Mouse (Mus musculus): ENCODE data around the gene Ccdc160. TPM values are rescaled to one million over a fixed set of nuclear protein-coding genes. Genes with fewer than 3 reads are reported as not detected.

The Ccdc160 gene
- not detected in 2 replicates for polyA plus RNA-seq (2012; rRNA removed)

DNA sequence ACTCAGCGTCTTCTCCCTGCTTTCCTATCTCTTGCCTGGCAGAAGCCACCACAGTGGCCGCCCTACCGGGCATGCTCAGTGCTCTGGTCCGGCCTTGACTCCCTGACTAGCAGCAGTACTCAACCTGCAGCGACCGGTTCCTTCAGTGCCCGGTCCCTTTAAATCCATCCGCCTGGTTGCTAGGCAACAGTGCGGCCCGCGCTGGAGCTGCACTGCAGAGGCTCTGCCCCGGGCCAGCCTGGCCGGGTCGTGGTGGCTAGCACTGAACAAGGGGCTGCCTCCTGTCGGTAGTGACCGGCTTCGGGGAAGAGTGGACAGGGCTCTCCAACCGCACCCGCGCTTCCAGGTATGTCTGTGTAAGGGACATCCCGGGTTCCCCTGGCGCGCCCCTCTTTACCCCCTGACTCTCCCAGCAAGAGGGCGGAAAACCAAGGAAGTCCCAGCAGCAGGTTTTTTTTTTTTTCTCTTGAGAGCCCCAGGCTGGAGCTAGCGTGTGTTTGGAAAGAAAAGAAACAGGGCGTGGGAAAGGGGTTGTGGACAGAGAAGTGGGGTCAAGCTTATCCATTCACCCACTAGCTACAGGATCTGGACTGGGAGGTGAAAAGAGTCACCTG lies at the start of gene Ccdc160:
Gene Ccdc160 (plus strand): TSS at position 221 of the 614 bp plus-strand sequence.
- Histone ChIP-seq H3K27ac (ENCODE audit: control insufficient read depth, insufficient read depth, low read length) (no peak within 1 kb of the TSS), H3K4me1 (replicated peaks; ENCODE audit: control insufficient read depth, insufficient read depth, low read length) (no peaks in the 10 kb centered on the region), H3K27me3 (ENCODE audit: control insufficient read depth, insufficient read depth, low read length) (no peaks in the 10 kb centered on the region), H3K4me3 (ENCODE audit: control insufficient read depth, insufficient read depth, low read length) (no peak within 1 kb of the TSS), H3K36me3 (ENCODE audit: control insufficient read depth, insufficient read depth, low read length) (no peaks in the 10 kb centered on the region)
- DNase-seq, result no peak
- 27% methylated on average over 26 of the region's 26 CpGs for WGBS
- TF ChIP-seq POLR2A (IDR thresholded peaks at IDR 0.05; ENCODE audit: control insufficient read depth, extremely low read depth, insufficient read depth, low read length, poor library complexity) (no peak), CTCF (IDR thresholded peaks at IDR 0.05; ENCODE audit: borderline replicate concordance, control insufficient read depth, extremely low read depth, insufficient read depth, low read length, poor library complexity) (no peak)

DNA sequence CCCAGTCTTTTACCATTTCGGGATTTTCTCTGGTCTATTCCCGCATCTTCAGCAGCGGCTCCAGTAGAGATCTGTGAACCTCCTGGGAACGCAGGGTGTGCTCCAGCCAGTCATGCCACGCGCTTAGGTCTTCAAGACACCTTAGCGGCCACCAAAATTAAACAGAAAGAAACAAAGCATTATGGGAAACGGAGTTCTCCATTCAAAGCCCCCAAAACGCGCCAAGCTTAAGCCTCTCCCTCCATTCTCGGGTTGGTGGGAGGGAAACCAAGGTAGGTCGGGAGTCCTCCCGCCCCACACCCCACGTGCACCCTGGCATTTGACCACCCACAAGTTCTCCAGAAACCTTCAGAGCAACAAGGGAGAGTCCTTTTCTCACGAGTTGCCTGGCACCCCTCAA lies 47.2 kb upstream of the Ccdc160 start:
- no peaks in the 10 kb centered on the region for H3K36me3 ChIP-seq (ENCODE audit: control insufficient read depth, insufficient read depth, low read length)
- WGBS, result 1% methylated on average over 15 of the region's 15 CpGs
- H3K4me3 ChIP-seq (ENCODE audit: control insufficient read depth, insufficient read depth, low read length), result peak overlapping the region; percentile 93
- no peak for TF ChIP-seq CTCF (IDR thresholded peaks at IDR 0.05; ENCODE audit: borderline replicate concordance, control insufficient read depth, extremely low read depth, insufficient read depth, low read length, poor library complexity)
- TF ChIP-seq POLR2A (IDR thresholded peaks at IDR 0.05; ENCODE audit: control insufficient read depth, extremely low read depth, insufficient read depth, low read length, poor library complexity), result no peak
- H3K27me3 ChIP-seq (ENCODE audit: control insufficient read depth, insufficient read depth, low read length), result no peaks in the 10 kb centered on the region
- DNase-seq, result peak; percentile 29
- peak overlapping the region; percentile 2; the same call in 1 of the 2 replicates for H3K27ac ChIP-seq (ENCODE audit: control insufficient read depth, insufficient read depth, low read length)
- H3K4me1 ChIP-seq (replicated peaks; ENCODE audit: control insufficient read depth, insufficient read depth, low read length), result peaks cover 5% of the 10 kb centered on the region

GRCm38 (mm10) chrX:52744201-52745051 lies 46.6 kb upstream of the Ccdc160 start:
- peak; percentile 60 for DNase-seq
- TF ChIP-seq POLR2A (IDR thresholded peaks at IDR 0.05; ENCODE audit: control insufficient read depth, extremely low read depth, insufficient read depth, low read length, poor library complexity) (no peak), CTCF (IDR thresholded peaks at IDR 0.05; ENCODE audit: borderline replicate concordance, control insufficient read depth, extremely low read depth, insufficient read depth, low read length, poor library complexity) (no peak)
- H3K4me1 ChIP-seq (replicated peaks; ENCODE audit: control insufficient read depth, insufficient read depth, low read length), result peaks cover 5% of the 10 kb centered on the region
- H3K36me3 ChIP-seq (ENCODE audit: control insufficient read depth, insufficient read depth, low read length), result no peaks in the 10 kb centered on the region
- peak overlapping the region; percentile 93 for H3K4me3 ChIP-seq (ENCODE audit: control insufficient read depth, insufficient read depth, low read length)
- H3K27ac ChIP-seq (ENCODE audit: control insufficient read depth, insufficient read depth, low read length), result peak overlapping the region; percentile 81
- WGBS, result 1% methylated on average over 35 of the region's 50 CpGs
- no peaks in the 10 kb centered on the region for H3K27me3 ChIP-seq (ENCODE audit: control insufficient read depth, insufficient read depth, low read length)

DNA sequence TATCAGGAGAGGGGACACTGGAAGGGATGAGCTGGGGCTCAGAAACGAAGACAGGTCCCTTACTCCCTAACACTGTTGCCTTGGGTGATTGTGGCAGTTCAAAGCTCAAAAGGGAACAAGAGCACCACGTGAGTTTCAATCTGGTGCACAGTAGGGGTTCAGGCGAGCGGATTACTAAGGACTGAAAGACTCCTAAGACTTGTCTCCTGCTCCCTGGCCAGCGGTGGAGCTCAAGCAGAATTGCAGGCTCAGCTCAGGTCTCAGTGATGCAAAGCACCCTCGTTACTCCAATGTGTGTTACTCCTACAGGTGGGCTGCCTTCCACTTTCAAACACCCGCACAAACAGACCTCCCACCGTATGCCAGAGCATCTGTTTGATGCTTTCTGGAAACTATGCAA lies 45.5 kb upstream of the Ccdc160 start:
- peak; percentile 24 for DNase-seq
- no peaks in the 10 kb centered on the region for H3K27me3 ChIP-seq (ENCODE audit: control insufficient read depth, insufficient read depth, low read length)
- H3K4me1 ChIP-seq (replicated peaks; ENCODE audit: control insufficient read depth, insufficient read depth, low read length), result peaks cover 5% of the 10 kb centered on the region
- no peaks in the 10 kb centered on the region for H3K36me3 ChIP-seq (ENCODE audit: control insufficient read depth, insufficient read depth, low read length)
- no peak for TF ChIP-seq POLR2A (IDR thresholded peaks at IDR 0.05; ENCODE audit: control insufficient read depth, extremely low read depth, insufficient read depth, low read length, poor library complexity)
- under 1% methylated on average over 8 of the region's 8 CpGs for WGBS
- H3K27ac ChIP-seq (ENCODE audit: control insufficient read depth, insufficient read depth, low read length), result peak overlapping the region; percentile 62
- peak overlapping the region; percentile 26; the same call in 1 of the 2 replicates for H3K4me3 ChIP-seq (ENCODE audit: control insufficient read depth, insufficient read depth, low read length)

GRCm38 (mm10) chrX:52745917-52746316 lies 45.1 kb upstream of the Ccdc160 start:
- Histone ChIP-seq H3K27me3 (ENCODE audit: control insufficient read depth, insufficient read depth, low read length) (no peaks in the 10 kb centered on the region), H3K27ac (ENCODE audit: control insufficient read depth, insufficient read depth, low read length) (no peak overlapping the region; the same call in 1 of the 2 replicates), H3K4me3 (ENCODE audit: control insufficient read depth, insufficient read depth, low read length) (peak overlapping the region; percentile 2; the same call in 1 of the 2 replicates), H3K4me1 (replicated peaks; ENCODE audit: control insufficient read depth, insufficient read depth, low read length) (peaks cover 5% of the 10 kb centered on the region), H3K36me3 (ENCODE audit: control insufficient read depth, insufficient read depth, low read length) (no peaks in the 10 kb centered on the region)
- TF ChIP-seq POLR2A (IDR thresholded peaks at IDR 0.05; ENCODE audit: control insufficient read depth, extremely low read depth, insufficient read depth, low read length, poor library complexity), result no peak
- no peak for TF ChIP-seq CTCF (IDR thresholded peaks at IDR 0.05; ENCODE audit: borderline replicate concordance, control insufficient read depth, extremely low read depth, insufficient read depth, low read length, poor library complexity)
- WGBS, result under 1% methylated on average over 10 of the region's 10 CpGs
- DNase-seq, result peak; percentile 36

DNA sequence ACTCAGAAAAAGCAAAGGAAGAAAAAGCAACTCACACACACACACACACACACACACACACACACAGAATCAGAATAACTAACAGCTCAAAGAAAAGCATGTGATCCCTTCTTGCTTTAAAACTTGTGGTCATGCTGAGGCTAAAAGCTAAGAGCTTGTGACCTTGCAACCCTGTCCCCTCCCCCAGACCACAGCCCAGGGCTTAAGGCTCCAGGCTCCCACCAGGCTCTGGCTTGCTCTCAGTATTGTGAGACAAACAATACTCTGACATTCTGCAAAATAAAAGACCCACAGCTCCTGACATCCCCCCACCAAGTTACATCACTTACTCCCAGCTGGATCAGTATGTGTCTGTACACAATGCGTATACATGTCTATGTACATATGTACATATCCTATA lies 44.2 kb upstream of the Ccdc160 start:
- no peak for DNase-seq
- Histone ChIP-seq H3K36me3 (ENCODE audit: control insufficient read depth, insufficient read depth, low read length) (no peaks in the 10 kb centered on the region), H3K4me3 (ENCODE audit: control insufficient read depth, insufficient read depth, low read length) (no peak overlapping the region), H3K27ac (ENCODE audit: control insufficient read depth, insufficient read depth, low read length) (no peak overlapping the region), H3K4me1 (replicated peaks; ENCODE audit: control insufficient read depth, insufficient read depth, low read length) (peaks cover 5% of the 10 kb centered on the region), H3K27me3 (ENCODE audit: control insufficient read depth, insufficient read depth, low read length) (no peaks in the 10 kb centered on the region)
- no peak for TF ChIP-seq CTCF (IDR thresholded peaks at IDR 0.05; ENCODE audit: borderline replicate concordance, control insufficient read depth, extremely low read depth, insufficient read depth, low read length, poor library complexity)
- no peak for TF ChIP-seq POLR2A (IDR thresholded peaks at IDR 0.05; ENCODE audit: control insufficient read depth, extremely low read depth, insufficient read depth, low read length, poor library complexity)
- WGBS, result 85% methylated on average over 1 of the region's 1 CpGs
